15 mouse cellular contexts compared by ENCODE assay signal in genomic region chr14:44067879-44068278, GRCm38 (mm10). TPM values are rescaled to one million over a fixed set of nuclear protein-coding genes. Genes with fewer than 3 reads are reported as not detected.
DNase-seq lines count a peak whose midpoint lies in the region; ATAC-seq and TF ChIP-seq lines count a peak whose summit lies in the region.
"Not testable (repeated sequence)": the region's sequence is repeated elsewhere in the genome, so short reads cannot be mapped to it uniquely, and the experiment has no call there.
"Had no signal": no experiment of that assay in that cellular context is flagged by ENCODE, and none has a peak within 500 bp of the region (broad histone marks: within the 10 kb centered on the region; RNA-seq: fewer than 3 reads in every experiment).

No protein-coding gene starts in this region.

- peak in 2 of 3 experiments; percentile 6 to 52; a peak in 2 of 6 replicates for TF ChIP-seq CTCF in MEL (IDR thresholded peaks at IDR 0.05 in 2 of 3, conservative IDR thresholded peaks at IDR 0.05 in 1 of 3; ENCODE audit: control insufficient read depth in 1 of 3, insufficient read depth in 1 of 3, low read depth in 2 of 3, low read length in 3 of 3, poor library complexity in 1 of 3, severe bottlenecking in 1 of 3)
- peak; percentile 50 for TF ChIP-seq CTCF in left cerebral cortex, adult 2 months (IDR thresholded peaks at IDR 0.05)

- intact Hi-C loops in left cerebral cortex, adult 2 months (cut with DNase I) = not testable (repeated sequence)

- not testable (repeated sequence) for H3K27me3 ChIP-seq in MEL (ENCODE audit: control insufficient read depth in 1 of 2, insufficient read depth in 2 of 2, low read length in 2 of 2); intestine, embryonic 14.5 days (replicated peaks; ENCODE audit: control insufficient read depth, insufficient read depth, low read length)

- not testable (repeated sequence) for H3K9ac ChIP-seq in MEL (ENCODE audit: control insufficient read depth, low read depth, low read length, poor library complexity, severe bottlenecking); intestine, embryonic 14.5 days (ENCODE audit: low read length)

- not testable (repeated sequence) for TF ChIP-seq POLR2A in MEL (IDR thresholded peaks at IDR 0.05; ENCODE audit: control insufficient read depth in 1 of 2, insufficient read depth in 1 of 2, low read depth in 1 of 2, low read length in 2 of 2, poor library complexity in 1 of 2)

- not testable (repeated sequence) for TF ChIP-seq EP300 in MEL (IDR thresholded peaks at IDR 0.05; ENCODE audit: low read depth in 1 of 2, low read length in 2 of 2)

- H3K27ac ChIP-seq in MEL (ENCODE audit: control insufficient read depth, low read depth, low read length); intestine, embryonic 14.5 days (ENCODE audit: low read depth); left cerebral cortex, adult 2 months: not testable (repeated sequence)

- peak; percentile 48 for DNase-seq in MEL (ENCODE audit: low read depth, low spot score)
- DNase-seq in embryo, embryonic 10.5 days (ENCODE audit: low spot score) = peak; percentile 40
- DNase-seq in frontal cortex, postnatal 36 days (ENCODE audit: low spot score in 2 of 2) = peak; percentile 3 to 42
- DNase-seq in intestine, embryonic 14.5 days (ENCODE audit: low spot score) = peak; percentile 54
- DNase-seq in left cerebral cortex, adult 2 months (ENCODE audit: extremely low spot score in 1 of 2, low spot score in 2 of 2) = peak; percentile 8 to 13
- peak; percentile 18 for DNase-seq in lung, postnatal 36 days
- DNase-seq in ovary, postnatal 14 days (ENCODE audit: low spot score) = peak; percentile 0

- not testable (repeated sequence) for H3K4me2 ChIP-seq in intestine, embryonic 14.5 days (ENCODE audit: low read length)

- not testable (repeated sequence) for H3K79me2 ChIP-seq in MEL (ENCODE audit: control insufficient read depth, insufficient read depth, low read length, poor library complexity)

- TF ChIP-seq RAD21 in MEL (IDR thresholded peaks at IDR 0.05; ENCODE audit: low read depth, low read length) = peak; percentile 54

- not testable (repeated sequence) for H3K4me3 ChIP-seq in MEL (ENCODE audit: control insufficient read depth in 1 of 2, insufficient read depth in 1 of 2, low read depth in 2 of 2, low read length in 2 of 2); intestine, embryonic 14.5 days (ENCODE audit: low read depth, low read length); left cerebral cortex, adult 2 months

- 73% methylated on average over 1 of the region's 1 CpGs for WGBS in intestine, embryonic 14.5 days

- H3K4me1 ChIP-seq in MEL (ENCODE audit: control insufficient read depth in 1 of 2, insufficient read depth in 2 of 2, low read length in 2 of 2); intestine, embryonic 14.5 days (replicated peaks; ENCODE audit: control insufficient read depth, insufficient read depth, low read length): not testable (repeated sequence)

- H3K9me3 ChIP-seq in MEL (replicated peaks; ENCODE audit: insufficient read depth, low read length); intestine, embryonic 14.5 days (ENCODE audit: control insufficient read depth, low read length): not testable (repeated sequence)

- ATAC-seq in intestine, embryonic 14.5 days (replicated peaks; ENCODE audit: low FRiP score, low TSS enrichment, low read depth) = not testable (repeated sequence)

- not testable (repeated sequence) for H3K36me3 ChIP-seq in MEL (ENCODE audit: control insufficient read depth in 1 of 2, insufficient read depth in 2 of 2, low read length in 2 of 2); intestine, embryonic 14.5 days (ENCODE audit: control insufficient read depth, insufficient read depth, low read length)

TF ChIP-seq in MEL, 35 proteins besides CTCF, POLR2A, EP300 and RAD21:
- TF ChIP-seq ZC3H11A (IDR thresholded peaks at IDR 0.05; ENCODE audit: low read depth, low read length) (peak; percentile 33), SMC3 (IDR thresholded peaks at IDR 0.05; ENCODE audit: low read depth, low read length) (peak; percentile 64)

RNA-seq across cellular contexts. Expression of gene Ear2, which starts 34.6 kb away (rescaled TPM):
- total RNA-seq in MEL (2012; rRNA removed) = not detected in 2 replicates
- polyA plus RNA-seq in MEL (2012; ENCODE audit: insufficient read depth in 1 of 2, insufficient read length in 2 of 2, low read depth in 1 of 2, low replicate concordance in 2 of 2, missing spikeins in 1 of 2) = under 1 TPM in 1 of 2 experiments, not detected in 1; 0.19 TPM
- not detected in 2 replicates for polyA plus RNA-seq in intestine, embryonic 14.5 days (2014; fragmentation: Nextera tagmentation; extraction: Ambion mirVana)
- not detected for total RNA-seq in left cerebral cortex, adult 2 months (2021)
- total RNA-seq: G1E had no signal
- polyA plus RNA-seq: forebrain, embryonic 16.5 days; G1E had no signal

RNA-seq across cellular contexts. Expression of gene Gm3327, which starts 55.8 kb away (rescaled TPM):
- not detected in 2 replicates for total RNA-seq in MEL (2012; rRNA removed)
- not detected for polyA plus RNA-seq in MEL (2012; ENCODE audit: insufficient read depth in 1 of 2, insufficient read length in 2 of 2, low read depth in 1 of 2, low replicate concordance in 2 of 2, missing spikeins in 1 of 2)
- polyA plus RNA-seq in intestine, embryonic 14.5 days (2014; fragmentation: Nextera tagmentation; extraction: Ambion mirVana) = not detected in 2 replicates
- total RNA-seq in left cerebral cortex, adult 2 months (2021) = not detected
- total RNA-seq: adrenal gland, adult 8-10 months; heart, postnatal 36 days had no signal
- polyA plus RNA-seq: forebrain, embryonic 16.5 days; G1E; gonadal fat pad, adult 2 months; kidney, embryonic 16.5 days; lung, embryonic 15.5 days; thymus, adult 2 months had no signal

Comparison
In these comparisons a context has a peak if more than half of its experiments do, and no peak if none do; other contexts are left out.
1. DNase-seq: peak in every context shown above with its lines; median percentile 54 in intestine, embryonic 14.5 days; 48 in MEL; 40 in embryo, embryonic 10.5 days; 22 in frontal cortex, postnatal 36 days; 18 in lung, postnatal 36 days; 10 in left cerebral cortex, adult 2 months; 0 in ovary, postnatal 14 days.